In the genomic region with DNA sequence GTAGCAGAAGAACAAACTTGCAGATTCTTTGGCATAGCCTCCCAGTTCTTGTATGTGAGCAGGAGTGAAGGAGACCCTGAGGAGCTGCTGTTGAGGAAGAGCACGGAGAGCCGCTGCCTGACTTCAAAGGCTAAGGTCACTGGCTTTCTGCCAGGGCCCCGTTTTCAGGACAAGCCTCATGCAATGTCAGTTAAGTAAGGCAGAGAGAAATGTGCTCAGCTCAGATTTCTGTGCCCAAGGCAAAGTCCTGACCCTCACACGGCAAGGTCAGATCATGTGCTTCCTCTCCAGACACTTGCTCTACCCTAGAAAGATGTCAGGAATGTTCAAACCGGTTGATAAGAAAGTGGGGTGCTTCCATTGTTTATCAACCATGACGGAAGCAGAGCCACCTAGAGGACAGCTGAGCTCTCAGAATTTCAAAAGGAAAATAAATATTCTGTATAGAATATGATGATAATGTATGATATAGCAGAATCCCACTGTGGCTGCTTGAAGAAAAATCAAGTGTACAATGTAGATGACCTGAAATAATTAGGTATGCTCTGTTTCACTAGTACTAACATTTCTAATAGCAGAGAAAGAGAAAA, we compare ENCODE assay signal across 11 mouse cellular contexts. TPM values are rescaled to one million over a fixed set of nuclear protein-coding genes. Genes with fewer than 3 reads are reported as not detected.
DNase-seq lines count a peak whose midpoint lies in the region; ATAC-seq and TF ChIP-seq lines count a peak whose summit lies in the region.
"Had no signal": no experiment of that assay in that cellular context is flagged by ENCODE, and none has a peak within 500 bp of the region (broad histone marks: within the 10 kb centered on the region; RNA-seq: fewer than 3 reads in every experiment).

No protein-coding gene starts in this region.

- H3K4me2 ChIP-seq in kidney, embryonic 16.5 days (replicated peaks; ENCODE audit: low read depth, low read length), result no peak overlapping the region
- H3K4me2 ChIP-seq: liver, embryonic 15.5 days had no signal

- DNase-seq in kidney, adult 2 months, result peak; percentile 43
- DNase-seq in adrenal gland, adult 8-10 months, result peak; percentile 88
- peak; percentile 32 to 57 for DNase-seq in adrenal gland, postnatal 4 days (ENCODE audit: low spot score in 2 of 2)
- peak; percentile 32 for DNase-seq in kidney, adult 9 months
- no peak for DNase-seq in right cerebral cortex, postnatal 36 days (ENCODE audit: low spot score in 2 of 2)
- no peak for DNase-seq in urinary bladder, postnatal 36 days (ENCODE audit: low spot score in 2 of 2)
- DNase-seq: cerebellum, postnatal 10 days had no signal

- no peak overlapping the region for H3K9ac ChIP-seq in kidney, embryonic 16.5 days (replicated peaks; ENCODE audit: low read length)
- H3K9ac ChIP-seq: liver, embryonic 15.5 days had no signal

- H3K36me3 ChIP-seq in kidney, adult 2 months (ENCODE audit: control insufficient read depth, insufficient read depth, low read length), result peaks cover 2% of the 10 kb centered on the region; the same call in 1 of the 2 replicates
- H3K36me3 ChIP-seq in kidney, embryonic 16.5 days (ENCODE audit: insufficient read depth, low read length), result peaks cover 55% of the 10 kb centered on the region

- TF ChIP-seq CTCF in kidney, adult 2 months (conservative IDR thresholded peaks at IDR 0.05; ENCODE audit: insufficient read depth, insufficient read length, low read depth, low read length), result no peak

- no peaks in the 10 kb centered on the region for H3K27me3 ChIP-seq in kidney, adult 2 months (replicated peaks; ENCODE audit: control insufficient read depth, insufficient read depth, low read length)
- no peaks in the 10 kb centered on the region for H3K27me3 ChIP-seq in kidney, embryonic 16.5 days (ENCODE audit: insufficient read depth, low read length)
- H3K27me3 ChIP-seq: liver, embryonic 15.5 days had no signal

- H3K9me3 ChIP-seq in kidney, embryonic 16.5 days (ENCODE audit: low read length), result no peaks in the 10 kb centered on the region
- H3K9me3 ChIP-seq: hindbrain, embryonic 10.5 days; liver, embryonic 15.5 days had no signal

- no peaks in the 10 kb centered on the region for H3K4me1 ChIP-seq in kidney, adult 2 months (ENCODE audit: control insufficient read depth, insufficient read depth, low read length)
- H3K4me1 ChIP-seq in kidney, embryonic 16.5 days (ENCODE audit: insufficient read depth, low read length), result no peaks in the 10 kb centered on the region

- no peak overlapping the region for H3K27ac ChIP-seq in kidney, adult 2 months (ENCODE audit: insufficient read depth, low read depth, low read length)
- H3K27ac ChIP-seq in kidney, embryonic 16.5 days (ENCODE audit: low read length), result no peak overlapping the region
- H3K27ac ChIP-seq: hindbrain, embryonic 10.5 days; liver, embryonic 15.5 days had no signal

- H3K4me3 ChIP-seq in kidney, adult 2 months (ENCODE audit: insufficient read depth, low read depth, low read length), result no peak overlapping the region
- H3K4me3 ChIP-seq in kidney, embryonic 16.5 days (ENCODE audit: low read length), result no peak overlapping the region
- H3K4me3 ChIP-seq: hindbrain, embryonic 10.5 days; liver, embryonic 15.5 days; myocyte had no signal

- no peak for ATAC-seq in kidney, embryonic 16.5 days (ENCODE audit: low FRiP score, low TSS enrichment)

- no peak for TF ChIP-seq POLR2A in kidney, adult 2 months (IDR thresholded peaks at IDR 0.05; ENCODE audit: low read depth, low read length)

- WGBS in kidney, adult 2 months, result 20% methylated on average over 6 of the region's 6 CpGs
- 22% methylated on average over 6 of the region's 6 CpGs for WGBS in kidney, embryonic 16.5 days

RNA-seq across cellular contexts. Expression of gene Clec2l, which starts 40.0 kb away (rescaled TPM):
- polyA plus RNA-seq in kidney, adult 2 months (2012; rRNA removed), result 0.61 and 0.66 TPM in 2 replicates
- 1.0 and 1.3 TPM in 2 replicates for polyA plus RNA-seq in kidney, embryonic 16.5 days (2015; fragmentation: Nextera tagmentation; extraction: Ambion mirVana)
- total RNA-seq in adrenal gland, adult 8-10 months (2022), result 10 to 100 TPM in 1 of 4 experiments, 1 to 10 TPM in 3; 1.8 to 11.3 (median 3.1) TPM
- 1 to 10 TPM; 6.0 to 7.0 TPM for total RNA-seq in adrenal gland, postnatal 4 days (2021)

Comparison
In these comparisons a context has a peak if more than half of its experiments do, and no peak if none do; other contexts are left out.
1. DNase-seq: peak in kidney, adult 2 months (single experiment), adrenal gland, adult 8-10 months (single experiment), adrenal gland, postnatal 4 days (2 of 2) and kidney, adult 9 months (single experiment); none in right cerebral cortex, postnatal 36 days (0 of 2) and urinary bladder, postnatal 36 days (0 of 2).